Mouse (Mus musculus) heart, embryonic 16.5 days (tissue): ENCODE measurements around the gene Notch1. TPM values are rescaled to one million over a fixed set of nuclear protein-coding genes. Genes with fewer than 3 reads are reported as not detected.

Experiments used
- ATAC-seq: fragments of 200-750 bp; cut with Nextera tagmentation; replicated peaks from 2 replicates; pipeline ENCODE4 v1.8.0; 2017; ENCODE audit warnings: moderate number of reproducible peaks; ENCODE audit not compliant: insufficient read depth, low FRiP score; ENCODE audit errors: extremely low read depth
- H3K27ac ChIP-seq: fragments of 300-500 bp; sonication (generic); 2 replicates; pipeline ENCODE4 v1.5.1; 2014; ENCODE audit warnings: mild to moderate bottlenecking, low read length, control low read depth, moderate library complexity
- H3K27me3 ChIP-seq: fragments of 300-500 bp; sonication (generic); 2 replicates; pipeline ENCODE4 v1.6.1; 2014; ENCODE audit warnings: low read length, mixed read lengths; ENCODE audit not compliant: control insufficient read depth, insufficient read depth
- H3K36me3 ChIP-seq: fragments of 300-500 bp; sonication (generic); 2 replicates; pipeline ENCODE4 v1.6.1; 2014; ENCODE audit not compliant: control insufficient read depth, insufficient read depth
- H3K4me1 ChIP-seq: fragments of 300-500 bp; sonication (generic); 2 replicates; pipeline ENCODE4 v1.6.1; 2014; ENCODE audit warnings: low read length, mixed read lengths; ENCODE audit not compliant: control insufficient read depth, insufficient read depth
- H3K4me2 ChIP-seq: fragments of 300-500 bp; sonication (generic); 2 replicates; pipeline ENCODE4 v1.6.1; 2014; ENCODE audit warnings: low read depth, mild to moderate bottlenecking, control low read depth, low read length
- H3K4me3 ChIP-seq: fragments of 300-500 bp; sonication (generic); 2 replicates; pipeline ENCODE4 v1.5.1; 2014; ENCODE audit warnings: mild to moderate bottlenecking, control low read depth, low read length
- H3K9ac ChIP-seq: fragments of 300-500 bp; sonication (generic); 2 replicates; pipeline ENCODE4 v1.6.1; 2014; ENCODE audit warnings: low read length, control low read depth
- H3K9me3 ChIP-seq: fragments of 300-500 bp; sonication (generic); replicated peaks from 2 replicates; pipeline ENCODE4 v1.6.1; 2016; ENCODE audit warnings: low read length; ENCODE audit not compliant: control insufficient read depth
- WGBS: fragments of 180-500 bp; shearing (Covaris S2); extraction: QIAGEN DNeasy Blood & Tissue Kit; methylation state at CpG from one replicate; pipeline ENCODE4 v1.1.7; 2014; 5-methylcytosine and 5-hydroxymethylcytosine counted together
- polyA plus RNA-seq: library from polyadenylated mRNA; unstranded; fragments of >200 nt; fragmentation: Nextera tagmentation; extraction: Ambion mirVana; gene quantifications from 2 replicates; pipeline ENCODE4 v1.2.1, GENCODE M21; 2015

The Notch1 gene
- polyA plus RNA-seq, 1 experiment from 2014 or later: 21.8 TPM

DNA sequence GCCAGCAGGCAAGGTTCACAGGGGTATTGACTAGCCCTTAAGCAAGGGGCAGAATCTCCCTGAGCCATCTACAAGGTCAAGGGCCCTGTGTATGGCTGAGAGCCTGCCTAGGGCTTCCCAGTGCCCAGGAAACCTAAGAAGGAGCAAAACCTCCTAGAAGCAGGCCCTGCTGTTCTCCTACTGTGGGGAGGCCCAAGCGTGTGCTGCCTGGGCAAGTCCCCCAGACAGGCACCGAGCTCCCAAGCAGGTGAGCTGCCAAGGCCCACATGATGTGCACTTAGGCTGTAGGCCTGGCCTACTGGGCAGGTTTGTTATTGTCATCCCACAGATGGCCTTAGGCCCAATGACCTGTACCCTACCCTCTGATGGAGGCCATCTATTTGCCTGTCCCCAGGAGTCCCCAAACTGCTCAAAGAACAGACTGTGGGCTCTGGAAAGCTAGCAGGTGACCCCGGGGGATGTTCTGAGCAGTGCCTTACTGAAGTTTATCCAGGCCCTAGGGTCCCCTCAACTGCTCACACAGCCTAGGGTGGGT is 9.7 kb downstream of the Notch1 start:
- peak overlapping the region; percentile 56 for H3K9ac ChIP-seq
- no peak for ATAC-seq

DNA sequence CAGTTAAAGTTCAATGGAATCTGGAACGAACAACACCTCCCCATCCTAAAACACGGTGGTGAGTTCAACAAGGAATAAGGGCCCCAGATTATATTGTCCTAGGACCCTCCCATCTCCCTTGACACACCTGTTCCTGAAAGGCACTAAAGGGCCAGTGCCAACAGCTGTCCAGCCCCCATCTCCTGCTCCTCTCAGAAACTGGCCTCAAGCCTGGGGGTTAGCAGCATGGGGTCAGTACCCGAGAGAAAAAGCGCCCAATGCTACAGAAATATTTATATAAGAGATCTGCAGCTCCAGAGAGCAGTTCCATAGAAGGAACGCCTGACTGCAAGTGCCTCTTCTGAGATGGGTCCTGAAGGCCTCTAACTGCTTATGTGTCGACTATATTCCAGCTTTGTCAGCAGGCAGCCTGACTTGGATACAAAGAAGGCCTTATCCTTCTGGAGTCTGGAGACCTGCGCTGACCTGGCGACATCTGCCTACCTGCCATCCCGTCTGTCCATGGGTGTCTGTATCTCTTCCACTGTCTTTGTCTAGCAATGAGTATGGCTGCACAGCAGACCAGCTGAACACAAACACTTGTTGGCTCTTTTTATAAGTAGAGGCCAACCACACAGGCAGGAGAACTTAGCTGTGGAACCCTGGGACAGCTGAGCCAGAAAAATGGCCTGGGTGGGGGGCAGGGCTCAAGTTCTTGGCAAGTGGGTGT is 11.5 kb downstream of the Notch1 start:
- Histone ChIP-seq H3K9me3 (no peaks in the 10 kb centered on the region), H3K4me2 (peak overlapping the region; percentile 75), H3K27ac (peak overlapping the region; percentile 79), H3K36me3 (no peaks in the 10 kb centered on the region), H3K4me1 (peaks cover 48% of the 10 kb centered on the region), H3K27me3 (no peaks in the 10 kb centered on the region), H3K9ac (no peak overlapping the region; the same call in 1 of the 2 replicates), H3K4me3 (peak overlapping the region; percentile 75; the same call in 1 of the 2 replicates)
- 72% methylated on average over 9 of the region's 9 CpGs for WGBS
- no peak for ATAC-seq

More for the DNA sequence above, 9.7 kb downstream of the Notch1 start:
- H3K4me1 ChIP-seq: peaks cover 39% of the 10 kb centered on the region
- no peaks in the 10 kb centered on the region for H3K27me3 ChIP-seq
- no peaks in the 10 kb centered on the region for H3K36me3 ChIP-seq
- peak overlapping the region; percentile 43; the same call in 1 of the 2 replicates for H3K4me2 ChIP-seq
- H3K9me3 ChIP-seq: no peaks in the 10 kb centered on the region
- WGBS: 86% methylated on average over 3 of the region's 3 CpGs
- H3K4me3 ChIP-seq: no peak overlapping the region
- peak overlapping the region; percentile 87 for H3K27ac ChIP-seq

DNA sequence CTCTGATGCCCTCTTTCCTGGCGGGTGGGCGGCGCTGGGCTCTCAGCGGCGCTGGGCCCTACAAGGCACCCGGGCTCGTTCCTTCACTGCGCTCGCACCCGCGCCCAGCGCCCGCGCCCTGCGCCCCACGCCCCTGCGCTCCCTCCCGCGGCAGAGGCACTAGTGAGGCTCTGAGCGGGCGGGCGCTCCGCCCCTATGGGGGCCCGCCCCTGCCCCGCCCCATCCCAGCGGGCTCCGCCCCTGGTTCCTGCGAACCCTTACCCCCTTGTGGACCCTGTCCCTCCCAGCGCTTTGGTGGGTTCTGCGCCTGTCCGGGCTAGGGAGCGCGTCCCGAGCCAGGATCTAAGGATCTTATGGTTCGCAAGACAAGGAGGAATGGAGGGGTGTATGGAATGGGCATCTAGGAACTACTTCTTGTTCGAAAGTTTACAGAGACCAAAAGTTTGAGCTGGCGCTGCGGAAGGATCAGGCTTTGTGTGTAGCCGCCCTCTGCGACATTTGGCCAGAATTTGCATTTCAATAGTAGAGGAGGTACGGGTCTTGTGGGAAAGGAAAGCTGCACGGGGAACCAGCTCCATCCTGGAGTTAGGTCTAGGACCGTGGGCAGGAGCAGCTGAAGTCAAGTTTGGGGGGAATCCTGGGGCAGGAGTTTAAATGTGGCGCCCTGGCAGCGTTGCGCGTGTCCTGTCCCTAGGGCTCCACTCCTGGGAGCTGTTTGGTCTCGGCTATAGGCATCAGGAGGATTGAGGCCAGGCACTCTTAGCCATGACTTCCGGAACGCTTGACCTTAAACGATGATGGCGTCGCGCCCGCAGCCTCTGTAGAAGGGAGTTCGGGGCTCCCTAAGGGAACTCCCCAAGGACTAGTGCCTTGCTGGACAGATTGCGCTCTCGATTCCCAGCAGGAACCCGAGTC is 12.5 kb downstream of the Notch1 start:
- 3% methylated on average over 57 of the region's 59 CpGs for WGBS
- H3K4me1 ChIP-seq: peaks cover 53% of the 10 kb centered on the region
- peak; percentile 86 for ATAC-seq
- H3K36me3 ChIP-seq: no peaks in the 10 kb centered on the region
- peak overlapping the region; percentile 84 for H3K27ac ChIP-seq
- no peaks in the 10 kb centered on the region for H3K27me3 ChIP-seq
- peak overlapping the region; percentile 75 for H3K4me2 ChIP-seq
- H3K9me3 ChIP-seq: no peaks in the 10 kb centered on the region
- peak overlapping the region; percentile 75 for H3K4me3 ChIP-seq
- H3K9ac ChIP-seq: peak overlapping the region; percentile 86

DNA sequence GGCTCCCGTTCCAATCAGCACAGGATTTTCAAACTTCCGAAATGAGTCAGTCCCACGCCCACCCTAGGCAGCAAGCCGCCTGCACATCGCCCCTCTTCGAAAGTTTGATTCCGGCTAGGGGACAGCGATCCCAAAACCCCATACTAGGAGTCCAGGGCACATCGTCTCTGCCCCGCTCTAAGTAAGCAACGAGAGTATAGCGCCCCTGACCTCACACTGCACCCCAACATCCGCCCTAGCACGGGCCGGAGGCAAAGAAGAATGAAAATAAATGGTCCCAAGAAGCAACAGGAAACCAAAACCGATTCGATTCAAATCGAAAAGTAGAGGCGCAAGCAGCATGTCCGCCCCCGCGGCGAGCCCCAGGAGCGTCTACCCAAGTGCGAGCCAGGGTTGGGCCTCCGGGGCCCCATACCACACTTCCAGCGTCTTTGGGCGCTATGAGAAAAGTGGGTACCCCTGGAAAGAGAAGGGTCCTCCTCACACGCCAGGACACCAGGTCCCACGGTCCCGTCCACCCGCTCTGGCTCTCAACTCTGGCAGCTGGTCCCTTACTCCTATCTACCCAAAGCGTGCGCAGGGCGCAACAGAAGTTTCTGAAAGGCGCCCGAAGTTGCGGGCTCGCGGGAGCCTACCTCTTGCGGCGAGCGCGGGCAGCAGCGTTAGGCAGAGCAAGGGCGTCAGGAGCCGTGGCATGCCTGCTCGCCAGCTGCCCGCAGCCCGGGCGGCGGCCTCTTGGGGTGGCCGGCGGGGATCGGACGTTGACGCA is 13.4 kb downstream of the Notch1 start:
- Histone ChIP-seq H3K4me1 (peaks cover 46% of the 10 kb centered on the region), H3K4me3 (peak overlapping the region; percentile 75), H3K9me3 (no peaks in the 10 kb centered on the region), H3K27me3 (no peaks in the 10 kb centered on the region), H3K9ac (peak overlapping the region; percentile 86), H3K36me3 (0 out of 2 replicates have a peak, but pooled peaks cover 2% of the 10 kb centered on the region), H3K27ac (peak overlapping the region; percentile 84), H3K4me2 (peak overlapping the region; percentile 75)
- no peak for ATAC-seq
- WGBS: under 1% methylated on average over 57 of the region's 57 CpGs

DNA sequence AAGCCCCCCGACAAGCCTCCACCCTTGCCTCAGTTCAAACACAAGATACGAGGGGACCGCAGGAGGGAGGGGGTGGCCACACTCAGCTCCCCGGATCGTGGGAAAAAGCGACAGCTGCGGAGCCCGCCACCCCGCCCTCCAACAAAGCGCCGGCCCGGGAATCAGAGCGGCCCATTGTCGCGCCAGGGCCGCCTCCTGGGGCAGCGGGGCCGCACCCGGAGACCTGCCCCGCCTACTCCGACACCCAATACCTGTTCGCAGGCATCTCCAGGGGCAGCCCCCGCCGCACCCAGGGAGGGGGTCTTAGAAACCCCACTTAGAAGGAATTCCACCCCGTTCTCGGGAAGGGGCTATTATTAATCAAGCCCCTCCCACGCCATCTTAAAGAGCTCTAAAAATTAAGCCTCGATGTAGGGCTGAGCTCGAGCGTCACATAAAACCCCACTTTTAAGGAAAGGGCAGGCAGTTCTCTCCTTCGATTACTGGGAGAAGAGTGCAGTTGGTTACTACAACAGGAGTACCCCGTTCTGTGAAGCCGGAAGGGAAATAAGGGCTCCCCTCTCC is 14.1 kb downstream of the Notch1 start:
- Histone ChIP-seq H3K4me2 (peak overlapping the region; percentile 75), H3K4me3 (peak overlapping the region; percentile 75), H3K4me1 (peaks cover 45% of the 10 kb centered on the region), H3K27ac (peak overlapping the region; percentile 84), H3K27me3 (no peaks in the 10 kb centered on the region), H3K9ac (peak overlapping the region; percentile 86), H3K9me3 (no peaks in the 10 kb centered on the region), H3K36me3 (0 out of 2 replicates have a peak, but pooled peaks cover 2% of the 10 kb centered on the region)
- under 1% methylated on average over 33 of the region's 33 CpGs for WGBS
- no peak for ATAC-seq

DNA sequence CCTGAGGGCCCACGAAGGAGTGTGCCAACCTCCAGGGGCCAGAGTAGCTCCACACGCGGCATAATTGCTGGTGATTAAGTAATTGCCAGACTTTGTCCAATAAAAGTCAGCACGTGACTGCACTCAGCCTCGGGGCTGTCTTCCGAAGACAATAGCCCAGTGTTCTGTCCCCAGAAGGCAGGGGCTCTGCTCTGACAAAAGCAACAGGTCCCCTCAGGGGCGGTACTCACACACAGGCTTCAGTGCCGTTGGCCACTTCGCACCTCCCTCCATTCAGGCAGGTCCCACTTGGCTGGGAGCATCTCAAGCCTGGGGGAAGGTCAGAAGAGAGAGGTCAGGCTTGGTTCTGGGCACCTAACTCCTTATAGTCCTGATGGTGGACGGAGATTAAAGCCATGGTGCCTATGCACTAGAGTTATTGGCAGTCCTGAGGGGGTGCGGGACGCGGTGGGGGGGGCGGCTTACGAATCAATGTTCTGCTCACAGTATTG is 14.8 kb downstream of the Notch1 start:
- peak overlapping the region; percentile 84 for H3K27ac ChIP-seq
- H3K4me3 ChIP-seq: peak overlapping the region; percentile 75
- no peak for ATAC-seq
- H3K27me3 ChIP-seq: no peaks in the 10 kb centered on the region
- peak overlapping the region; percentile 75 for H3K4me2 ChIP-seq
- WGBS: 7% methylated on average over 15 of the region's 15 CpGs
- peak overlapping the region; percentile 86 for H3K9ac ChIP-seq
- no peaks in the 10 kb centered on the region for H3K9me3 ChIP-seq
- H3K36me3 ChIP-seq: 0 out of 2 replicates have a peak, but pooled peaks cover 2% of the 10 kb centered on the region
- H3K4me1 ChIP-seq: peaks cover 45% of the 10 kb centered on the region

DNA sequence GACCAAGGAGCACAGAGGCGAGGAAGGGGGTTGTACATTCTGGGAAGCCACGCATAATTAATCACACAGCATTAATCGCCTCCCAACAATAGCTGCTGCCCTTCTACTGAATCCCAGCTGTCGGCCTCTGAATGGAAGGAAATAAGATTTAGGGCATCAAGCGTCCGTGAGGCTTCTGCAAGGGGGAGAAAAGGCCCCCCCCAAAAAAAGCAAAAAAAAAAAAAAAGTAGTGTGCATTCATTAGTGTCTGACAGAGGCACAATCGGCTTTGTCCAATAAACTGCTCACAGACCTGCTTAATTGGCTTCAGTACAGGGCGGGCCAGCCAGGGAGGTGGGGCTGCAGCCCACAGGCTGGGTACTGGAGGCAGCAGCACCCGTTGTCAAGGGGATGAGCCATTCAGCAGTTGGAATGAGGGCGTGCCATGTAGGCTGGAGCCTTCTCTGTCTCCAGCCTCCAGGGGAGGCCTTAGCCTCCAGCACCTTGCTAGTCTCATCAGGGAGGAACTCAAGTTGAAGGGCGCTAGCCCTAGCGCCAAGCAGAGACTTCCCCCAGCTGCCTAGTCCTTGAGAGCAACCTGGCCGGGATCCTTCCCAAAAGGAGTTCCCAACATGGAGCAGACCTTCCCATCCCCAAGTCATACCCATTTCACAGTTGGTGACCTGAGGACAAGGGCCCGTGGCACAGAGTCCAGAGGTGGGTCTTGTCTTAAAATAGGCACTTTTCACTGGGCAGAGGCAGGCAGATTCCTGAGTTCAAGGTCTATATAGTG is 15.7 kb downstream of the Notch1 start:
- Histone ChIP-seq H3K4me3 (peak overlapping the region; percentile 75), H3K27me3 (no peaks in the 10 kb centered on the region), H3K4me2 (peak overlapping the region; percentile 75), H3K27ac (peak overlapping the region; percentile 68), H3K9me3 (no peaks in the 10 kb centered on the region), H3K9ac (peak overlapping the region; percentile 86), H3K4me1 (peaks cover 52% of the 10 kb centered on the region), H3K36me3 (0 out of 2 replicates have a peak, but pooled peaks cover 2% of the 10 kb centered on the region)
- WGBS: 51% methylated on average over 14 of the region's 14 CpGs
- ATAC-seq: no peak
